Mouse (Mus musculus) skeletal muscle tissue, adult 2 months (tissue): Measurements from ENCODE around the gene Crb1.
"Not testable (repeated sequence)": the region's sequence is repeated elsewhere in the genome, so short reads cannot be mapped to it uniquely, and the experiment has no call there.

Experiments
- DNase-seq: peaks from one replicate; pipeline ENCODE4 v3.0.0-alpha.2; 2012; ENCODE audit warnings: low read depth, low spot score

Gene Crb1

GRCm38 (mm10) chr1:139376638-139377286 is at the start of gene Crb1:
Gene Crb1 (minus strand): TSS chr1:139377100.
- no peak for DNase-seq

- no peak for DNase-seq
Observed at GRCm38 (mm10) chr1:139425006-139425405, 48.1 kb upstream of the Crb1 start.

- no peak for DNase-seq
Observed at GRCm38 (mm10) chr1:139423931-139424330, 47.0 kb upstream of the Crb1 start.

- DNase-seq, result peak; percentile 3
Observed at GRCm38 (mm10) chr1:139422941-139423340, 46.0 kb upstream of the Crb1 start.

- DNase-seq, result peak; percentile 89
Observed at GRCm38 (mm10) chr1:139421875-139422791, 45.2 kb upstream of the Crb1 start, which contains the start of gene Zbtb41. Gene Zbtb41 (plus strand): TSS chr1:139422288.

- DNase-seq, result no peak
Observed at GRCm38 (mm10) chr1:139421521-139421874, 44.6 kb upstream of the Crb1 start.

GRCm38 (mm10) chr1:139413465-139413864 is 36.6 kb upstream of the Crb1 start:
- no peak for DNase-seq

- DNase-seq, result not testable (repeated sequence)
Observed at GRCm38 (mm10) chr1:139412365-139412764, 35.5 kb upstream of the Crb1 start.

- DNase-seq, result no peak
Observed at GRCm38 (mm10) chr1:139407701-139408100, 30.8 kb upstream of the Crb1 start.

- DNase-seq, result no peak
Observed at GRCm38 (mm10) chr1:139405766-139406165, 28.9 kb upstream of the Crb1 start.

GRCm38 (mm10) chr1:139396589-139396988 is 19.7 kb upstream of the Crb1 start:
- DNase-seq, result no peak

- no peak for DNase-seq
Observed at GRCm38 (mm10) chr1:139391747-139392146, 14.8 kb upstream of the Crb1 start.

- DNase-seq, result no peak
Observed at GRCm38 (mm10) chr1:139379621-139379984, 2.7 kb upstream of the Crb1 start.

GRCm38 (mm10) chr1:139378861-139379620 is 2.1 kb upstream of the Crb1 start:
- no peak for DNase-seq

GRCm38 (mm10) chr1:139375900-139376299 is 1.0 kb downstream of the Crb1 start:
- DNase-seq, result no peak

- DNase-seq, result no peak
Observed at GRCm38 (mm10) chr1:139371341-139371740, 5.6 kb downstream of the Crb1 start.

- DNase-seq, result no peak
Observed at GRCm38 (mm10) chr1:139348566-139348965, 28.3 kb downstream of the Crb1 start.

GRCm38 (mm10) chr1:139346602-139347371 is 30.1 kb downstream of the Crb1 start:
- DNase-seq, result no peak

- DNase-seq, result no peak
Observed at GRCm38 (mm10) chr1:139346030-139346601, 30.8 kb downstream of the Crb1 start.

GRCm38 (mm10) chr1:139340178-139340859 is 36.6 kb downstream of the Crb1 start:
- DNase-seq, result peak; percentile 6
